21 mouse cellular contexts compared by ENCODE assay signal in the genomic region with DNA sequence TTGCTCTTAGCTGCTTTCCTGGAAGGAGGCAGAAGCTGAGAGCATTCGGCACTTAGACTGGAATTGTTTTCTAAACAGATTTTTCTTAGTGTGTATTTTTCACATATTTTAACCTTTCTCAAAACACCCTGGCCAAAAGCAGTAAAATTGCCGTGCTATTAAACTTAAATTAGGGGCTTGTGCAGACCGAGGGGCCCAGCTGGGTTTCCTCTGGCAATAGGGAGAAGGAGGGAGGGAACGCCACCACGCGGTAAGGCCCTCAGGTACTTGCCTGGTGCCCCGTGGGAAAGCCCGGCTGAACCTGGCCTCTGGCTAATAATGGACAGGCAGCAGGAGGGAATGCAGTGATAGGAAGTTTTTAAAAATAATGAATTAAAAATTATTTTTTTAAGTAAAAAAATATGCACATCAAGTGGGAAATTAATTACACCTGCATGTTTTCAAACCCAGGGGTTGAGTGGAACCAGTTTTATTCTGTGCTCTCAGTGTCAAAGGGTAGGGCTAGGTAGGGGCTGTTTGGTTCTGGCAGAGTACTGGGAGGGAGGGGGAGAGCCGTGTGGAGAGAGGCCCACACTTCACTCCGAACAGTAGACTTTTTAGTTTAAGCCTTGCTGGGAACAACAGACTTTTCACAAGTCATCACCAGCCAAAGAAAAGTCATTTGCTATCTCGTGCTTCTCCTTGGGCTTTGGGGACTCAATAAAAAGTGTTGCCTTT.
DNase-seq lines count a peak whose midpoint lies in the region; ATAC-seq and TF ChIP-seq lines count a peak whose summit lies in the region.
"Had no signal": no experiment of that assay in that cellular context is flagged by ENCODE, and none has a peak within 500 bp of the region (broad histone marks: within the 10 kb centered on the region; RNA-seq: fewer than 3 reads in every experiment).

No protein-coding gene starts in this region.

- no peak overlapping the region for H3K4me3 ChIP-seq in forebrain, embryonic 10.5 days
- H3K4me3 ChIP-seq in forebrain, embryonic 15.5 days = no peak overlapping the region
- H3K4me3 ChIP-seq in embryonic facial prominence, embryonic 12.5 days = no peak overlapping the region
- H3K4me3 ChIP-seq in limb, embryonic 14.5 days (replicated peaks; ENCODE audit: low read length) = no peak overlapping the region
- no peak overlapping the region for H3K4me3 ChIP-seq in intestine, embryonic 15.5 days (replicated peaks)
- H3K4me3 ChIP-seq: heart, embryonic 15.5 days; left cerebral cortex, adult 2 months; liver, embryonic 12.5 days; midbrain, embryonic 12.5 days; myocyte had no signal

- no peak overlapping the region for H3K9ac ChIP-seq in forebrain, embryonic 15.5 days (replicated peaks)
- no peak overlapping the region for H3K9ac ChIP-seq in embryonic facial prominence, embryonic 12.5 days
- H3K9ac ChIP-seq in limb, embryonic 14.5 days (ENCODE audit: low read depth, low read length, severe bottlenecking) = no peak overlapping the region
- no peak overlapping the region for H3K9ac ChIP-seq in intestine, embryonic 15.5 days
- H3K9ac ChIP-seq: heart, embryonic 15.5 days; liver, embryonic 12.5 days; midbrain, embryonic 12.5 days had no signal

- H3K4me1 ChIP-seq in forebrain, embryonic 10.5 days = peaks cover 31% of the 10 kb centered on the region
- 0 out of 2 replicates have a peak, but pooled peaks cover 2% of the 10 kb centered on the region for H3K4me1 ChIP-seq in forebrain, embryonic 15.5 days
- H3K4me1 ChIP-seq in embryonic facial prominence, embryonic 12.5 days = peaks cover 47% of the 10 kb centered on the region
- peaks cover 48% of the 10 kb centered on the region for H3K4me1 ChIP-seq in limb, embryonic 14.5 days (ENCODE audit: control insufficient read depth, insufficient read depth, low read length)
- peaks cover 21% of the 10 kb centered on the region for H3K4me1 ChIP-seq in intestine, embryonic 15.5 days (replicated peaks)
- H3K4me1 ChIP-seq: heart, embryonic 15.5 days; liver, embryonic 12.5 days; midbrain, embryonic 12.5 days had no signal

- no peaks in the 10 kb centered on the region for H3K36me3 ChIP-seq in forebrain, embryonic 10.5 days (replicated peaks)
- H3K36me3 ChIP-seq in forebrain, embryonic 15.5 days = no peaks in the 10 kb centered on the region
- H3K36me3 ChIP-seq in embryonic facial prominence, embryonic 12.5 days = no peaks in the 10 kb centered on the region
- H3K36me3 ChIP-seq in limb, embryonic 14.5 days (ENCODE audit: control insufficient read depth, insufficient read depth, low read length) = no peaks in the 10 kb centered on the region
- H3K36me3 ChIP-seq in intestine, embryonic 15.5 days = no peaks in the 10 kb centered on the region
- H3K36me3 ChIP-seq: heart, embryonic 15.5 days; liver, embryonic 12.5 days; midbrain, embryonic 12.5 days had no signal

- ATAC-seq in forebrain, embryonic 15.5 days (replicated peaks) = no peak
- ATAC-seq in embryonic facial prominence, embryonic 12.5 days (ENCODE audit: insufficient number of reproducible peaks, insufficient read depth, low FRiP score, low TSS enrichment) = no peak
- no peak for ATAC-seq in limb, embryonic 14.5 days (ENCODE audit: low FRiP score, low read depth)
- no peak for ATAC-seq in monocyte, adult 5-6 weeks (replicated peaks; ENCODE audit: insufficient number of reproducible peaks, low FRiP score, low TSS enrichment, poor library complexity, severe bottlenecking)
- ATAC-seq in intestine, embryonic 15.5 days = no peak
- ATAC-seq: forebrain, embryonic 16.5 days; inflammation-experienced regulatory T-cells, adult 6 months had no signal

- no peaks in the 10 kb centered on the region for H3K9me3 ChIP-seq in forebrain, embryonic 10.5 days
- H3K9me3 ChIP-seq in forebrain, embryonic 15.5 days = no peaks in the 10 kb centered on the region
- H3K9me3 ChIP-seq in embryonic facial prominence, embryonic 12.5 days = no peaks in the 10 kb centered on the region
- no peaks in the 10 kb centered on the region for H3K9me3 ChIP-seq in limb, embryonic 14.5 days (ENCODE audit: control insufficient read depth, low read length)
- no peaks in the 10 kb centered on the region for H3K9me3 ChIP-seq in intestine, embryonic 15.5 days
- H3K9me3 ChIP-seq: heart, embryonic 15.5 days; liver, embryonic 12.5 days; midbrain, embryonic 12.5 days had no signal

- no peak for DNase-seq in forebrain, embryonic 10.5 days (ENCODE audit: extremely low spot score, low spot score)
- DNase-seq in kidney, postnatal 14 days = peak; percentile 8
- no peak for DNase-seq in kidney, postnatal 36 days
- peak; percentile 52 for DNase-seq in limb, embryonic 14.5 days (ENCODE audit: low spot score)
- DNase-seq: adrenal gland, adult 2 months; cerebellum, adult 11 months; cerebellum, postnatal 14 days; heart, adult 18-20 months; thymus, postnatal 36 days had no signal

- H3K27ac ChIP-seq in forebrain, embryonic 10.5 days = 0 out of 2 replicates have a peak overlapping the region, but pooled peaks have one; percentile 45
- H3K27ac ChIP-seq in forebrain, embryonic 15.5 days (replicated peaks) = no peak overlapping the region
- peak overlapping the region; percentile 55; the same call in 1 of the 2 replicates for H3K27ac ChIP-seq in embryonic facial prominence, embryonic 12.5 days
- peak overlapping the region; percentile 50; the same call in 1 of the 2 replicates for H3K27ac ChIP-seq in limb, embryonic 14.5 days (replicated peaks; ENCODE audit: low read depth, low read length)
- no peak overlapping the region for H3K27ac ChIP-seq in intestine, embryonic 15.5 days
- H3K27ac ChIP-seq: heart, embryonic 15.5 days; left cerebral cortex, adult 2 months; liver, embryonic 12.5 days; midbrain, embryonic 12.5 days had no signal

- H3K4me2 ChIP-seq in forebrain, embryonic 15.5 days (replicated peaks) = no peak overlapping the region
- no peak overlapping the region for H3K4me2 ChIP-seq in embryonic facial prominence, embryonic 12.5 days (replicated peaks)
- H3K4me2 ChIP-seq in limb, embryonic 14.5 days (replicated peaks; ENCODE audit: low read depth, low read length, severe bottlenecking) = 0 out of 2 replicates have a peak overlapping the region, but pooled peaks have one; percentile 8
- H3K4me2 ChIP-seq in intestine, embryonic 15.5 days (replicated peaks) = no peak overlapping the region
- H3K4me2 ChIP-seq: heart, embryonic 15.5 days; liver, embryonic 12.5 days; midbrain, embryonic 12.5 days had no signal

- H3K27me3 ChIP-seq in forebrain, embryonic 10.5 days (ENCODE audit: poor library complexity, severe bottlenecking) = peaks cover 11% of the 10 kb centered on the region
- no peaks in the 10 kb centered on the region for H3K27me3 ChIP-seq in forebrain, embryonic 15.5 days
- no peaks in the 10 kb centered on the region for H3K27me3 ChIP-seq in embryonic facial prominence, embryonic 12.5 days
- no peaks in the 10 kb centered on the region for H3K27me3 ChIP-seq in limb, embryonic 14.5 days (ENCODE audit: control insufficient read depth, insufficient read depth, low read length)
- no peaks in the 10 kb centered on the region for H3K27me3 ChIP-seq in intestine, embryonic 15.5 days (replicated peaks)
- H3K27me3 ChIP-seq: CH12.LX; heart, embryonic 15.5 days; liver, embryonic 12.5 days had no signal

- no peak for TF ChIP-seq POLR2A in limb, embryonic 14.5 days (IDR thresholded peaks at IDR 0.05; ENCODE audit: borderline replicate concordance, extremely low read depth, insufficient read depth, insufficient read length)

- 60% methylated on average over 11 of the region's 11 CpGs for WGBS in forebrain, embryonic 10.5 days
- WGBS in forebrain, embryonic 15.5 days = 41% methylated on average over 11 of the region's 11 CpGs
- WGBS in embryonic facial prominence, embryonic 12.5 days = 23% methylated on average over 11 of the region's 11 CpGs
- WGBS in limb, embryonic 14.5 days = 14% methylated on average over 11 of the region's 11 CpGs
- 31% methylated on average over 11 of the region's 11 CpGs for WGBS in intestine, embryonic 15.5 days

Comparison
In these comparisons a context has a peak if more than half of its experiments do, and no peak if none do; other contexts are left out.
1. DNase-seq: peak in kidney, postnatal 14 days (single experiment) and limb, embryonic 14.5 days (single experiment); none in forebrain, embryonic 10.5 days (single experiment) and kidney, postnatal 36 days (0 of 2).
2. H3K27ac ChIP-seq: peak in forebrain, embryonic 10.5 days (single experiment), embryonic facial prominence, embryonic 12.5 days (single experiment) and limb, embryonic 14.5 days (single experiment); none in forebrain, embryonic 15.5 days (single experiment) and intestine, embryonic 15.5 days (single experiment).